Comparison of ENCODE assay signal across 11 mouse cellular contexts in genomic region chr8:46092667-46093360, GRCm38 (mm10). TPM values are rescaled to one million over a fixed set of nuclear protein-coding genes. Genes with fewer than 3 reads are reported as not detected.
DNase-seq lines count a peak whose midpoint lies in the region; ATAC-seq lines count a peak whose summit lies in the region.
"Had no signal": no experiment of that assay in that cellular context is flagged by ENCODE, and none has a peak within 500 bp of the region (broad histone marks: within the 10 kb centered on the region; RNA-seq: fewer than 3 reads in every experiment).

No protein-coding gene starts in this region.

- H3K4me1 ChIP-seq in heart, embryonic 12.5 days (replicated peaks) = peaks cover 16% of the 10 kb centered on the region
- H3K4me1 ChIP-seq in intestine, embryonic 16.5 days (ENCODE audit: control insufficient read depth, insufficient read depth, low read length) = no peaks in the 10 kb centered on the region

- H3K9me3 ChIP-seq in heart, embryonic 12.5 days (replicated peaks) = no peaks in the 10 kb centered on the region
- no peaks in the 10 kb centered on the region for H3K9me3 ChIP-seq in intestine, embryonic 16.5 days (ENCODE audit: control insufficient read depth, low read length)

- no peak for ATAC-seq in heart, embryonic 12.5 days (ENCODE audit: insufficient number of reproducible peaks, low FRiP score)
- no peak for ATAC-seq in intestine, embryonic 16.5 days
- ATAC-seq: activated CD4-positive, CD25-positive, alpha-beta regulatory T cell, adult 4 months had no signal

- no peak overlapping the region for H3K27ac ChIP-seq in heart, embryonic 12.5 days (ENCODE audit: poor library complexity, severe bottlenecking)
- H3K27ac ChIP-seq in intestine, embryonic 16.5 days (ENCODE audit: low read length) = no peak overlapping the region

- H3K36me3 ChIP-seq in heart, embryonic 12.5 days = peaks cover 13% of the 10 kb centered on the region
- H3K36me3 ChIP-seq in intestine, embryonic 16.5 days (ENCODE audit: control insufficient read depth, insufficient read depth, low read length) = no peaks in the 10 kb centered on the region; the same call in 1 of the 2 replicates

- H3K4me3 ChIP-seq in heart, embryonic 12.5 days = no peak overlapping the region
- H3K4me3 ChIP-seq in intestine, embryonic 16.5 days (ENCODE audit: low read length) = no peak overlapping the region
- H3K4me3 ChIP-seq: erythroblast, embryonic 14.5 days had no signal

- no peak overlapping the region for H3K9ac ChIP-seq in heart, embryonic 12.5 days
- no peak overlapping the region for H3K9ac ChIP-seq in intestine, embryonic 16.5 days (ENCODE audit: low read depth, low read length)

- WGBS in heart, embryonic 12.5 days = 79% methylated on average over 6 of the region's 6 CpGs
- WGBS in intestine, embryonic 16.5 days = 78% methylated on average over 6 of the region's 6 CpGs

- peak; percentile 41 to 43 for DNase-seq in heart, adult 18-20 months
- peak; percentile 33 for DNase-seq in retina, postnatal 1 day
- no peak for DNase-seq in retina, embryonic 14.5 days (ENCODE audit: low spot score)
- peak; percentile 18 to 45 for DNase-seq in kidney, postnatal 25 days
- DNase-seq in spleen, postnatal 4 days (ENCODE audit: low spot score in 2 of 2) = no peak
- DNase-seq in urinary bladder, adult 18-20 months (ENCODE audit: low spot score in 2 of 2) = no peak
- DNase-seq: thymus, adult 18-20 months had no signal

- H3K27me3 ChIP-seq in heart, embryonic 12.5 days (replicated peaks) = no peaks in the 10 kb centered on the region
- no peaks in the 10 kb centered on the region for H3K27me3 ChIP-seq in intestine, embryonic 16.5 days (replicated peaks; ENCODE audit: control insufficient read depth, insufficient read depth, low read length)

- no peak overlapping the region for H3K4me2 ChIP-seq in heart, embryonic 12.5 days
- H3K4me2 ChIP-seq in intestine, embryonic 16.5 days (ENCODE audit: low read depth, low read length) = no peak overlapping the region

RNA-seq across cellular contexts. Expression of gene Cfap97, which starts 58.8 kb away (rescaled TPM):
- 10 to 100 TPM; 11.3 to 13.4 TPM for total RNA-seq in heart, adult 18-20 months (2021)
- polyA plus RNA-seq in heart, embryonic 12.5 days (2016; fragmentation: Nextera tagmentation; extraction: Ambion mirVana) = 21.4 and 22.6 TPM in 2 replicates
- 15.0 and 17.1 TPM in 2 replicates for polyA plus RNA-seq in intestine, embryonic 16.5 days (2015; fragmentation: Nextera tagmentation; extraction: Ambion mirVana)

RNA-seq across cellular contexts. Expression of gene Snx25, which starts 59.1 kb away (rescaled TPM):
- total RNA-seq in heart, adult 18-20 months (2021) = 1 to 10 TPM; 8.1 to 8.3 TPM
- 5.8 and 6.3 TPM in 2 replicates for polyA plus RNA-seq in heart, embryonic 12.5 days (2016; fragmentation: Nextera tagmentation; extraction: Ambion mirVana)
- polyA plus RNA-seq in intestine, embryonic 16.5 days (2015; fragmentation: Nextera tagmentation; extraction: Ambion mirVana) = 5.9 and 7.6 TPM in 2 replicates

Comparison
In these comparisons a context has a peak if more than half of its experiments do, and no peak if none do; other contexts are left out.
1. DNase-seq: peak in heart, adult 18-20 months (2 of 2), retina, postnatal 1 day (single experiment) and kidney, postnatal 25 days (2 of 2); none in retina, embryonic 14.5 days (single experiment), spleen, postnatal 4 days (0 of 2) and urinary bladder, adult 18-20 months (0 of 2).